Mouse (Mus musculus) MEL (cell line): ENCODE measurements around the gene Olfr1502.

Source experiments
- CTCF ChIP-seq, 3 experiments: IDR thresholded peaks in 2 of 3; conservative IDR thresholded peaks in 1 of 3; 2 replicates each; pipeline ENCODE4 v1.5.1; 2011 to 2012; ENCODE audit warnings: low read length in 3 of 3, low read depth in 2 of 3, mild to moderate bottlenecking in 2 of 3, improper control_type of control experiment in 1 of 3, inconsistent platforms in 1 of 3, mixed read lengths in 1 of 3, moderate library complexity in 1 of 3; ENCODE audit not compliant: control insufficient read depth in 1 of 3, insufficient read depth in 1 of 3, poor library complexity in 1 of 3, severe bottlenecking in 1 of 3
- ETS1 ChIP-seq: IDR thresholded peaks from 2 replicates; pipeline ENCODE4 v1.6.1; 2012; ENCODE audit warnings: low read depth, mild to moderate bottlenecking, inconsistent platforms, low read length, improper control_type of control experiment, moderate library complexity
- MAX ChIP-seq: IDR thresholded peaks from 2 replicates; pipeline ENCODE4 v1.6.1; 2011; ENCODE audit warnings: low read length, improper control_type of control experiment
- POLR2A ChIP-seq, 2 experiments: IDR thresholded peaks; 2 replicates each; pipeline ENCODE4 v1.6.1; 2011 to 2012; ENCODE audit warnings: low read length in 2 of 2, mild to moderate bottlenecking in 2 of 2, control low read depth in 1 of 2, improper control_type of control experiment in 1 of 2, low read depth in 1 of 2, moderate library complexity in 1 of 2; ENCODE audit not compliant: control insufficient read depth in 1 of 2, insufficient read depth in 1 of 2, poor library complexity in 1 of 2

GRCm38 (mm10) chr19:13830388-13830787 is 31.2 kb upstream of the Olfr1502 start, which contains the start of gene Olfr1500:
- TF ChIP-seq POLR2A (IDR thresholded peaks at IDR 0.05; ENCODE audit: control insufficient read depth in 1 of 2, insufficient read depth in 1 of 2, low read depth in 1 of 2, low read length in 2 of 2, poor library complexity in 1 of 2) (no peak), ETS1 (no peak), CTCF (IDR thresholded peaks at IDR 0.05 in 2 of 3, conservative IDR thresholded peaks at IDR 0.05 in 1 of 3; ENCODE audit: control insufficient read depth in 1 of 3, insufficient read depth in 1 of 3, low read depth in 2 of 3, low read length in 3 of 3, poor library complexity in 1 of 3, severe bottlenecking in 1 of 3) (no peak), MAX (no peak)
